Mouse (Mus musculus): ENCODE results near the gene Mptx1. TPM values are rescaled to one million over a fixed set of nuclear protein-coding genes. Genes with fewer than 3 reads are reported as not detected.

The Mptx1 gene
- not detected for polyA plus RNA-seq (2017; shearing (Covaris generic))

DNA sequence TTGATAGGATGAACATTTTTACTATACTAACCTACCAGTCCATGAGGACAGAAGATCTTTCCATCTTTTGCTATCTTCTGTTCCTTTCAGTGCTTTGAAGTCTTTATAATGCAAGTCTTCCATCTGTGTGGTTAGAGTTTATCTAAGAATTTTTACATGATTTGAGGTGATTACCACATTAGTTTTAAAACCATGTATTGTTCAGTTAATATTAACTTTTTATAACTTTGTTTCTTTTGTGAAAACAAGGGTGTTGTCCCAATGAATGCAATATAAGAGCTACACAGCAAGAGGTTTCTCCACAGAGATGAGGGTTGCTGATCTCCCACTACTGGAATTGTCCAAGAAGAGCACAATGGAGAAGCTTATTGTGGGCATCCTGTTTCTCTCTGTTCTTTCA is at the start of gene Mptx1:
TSS of gene Mptx1 (plus strand) at position 301 of the 400 bp plus-strand sequence.

DNA sequence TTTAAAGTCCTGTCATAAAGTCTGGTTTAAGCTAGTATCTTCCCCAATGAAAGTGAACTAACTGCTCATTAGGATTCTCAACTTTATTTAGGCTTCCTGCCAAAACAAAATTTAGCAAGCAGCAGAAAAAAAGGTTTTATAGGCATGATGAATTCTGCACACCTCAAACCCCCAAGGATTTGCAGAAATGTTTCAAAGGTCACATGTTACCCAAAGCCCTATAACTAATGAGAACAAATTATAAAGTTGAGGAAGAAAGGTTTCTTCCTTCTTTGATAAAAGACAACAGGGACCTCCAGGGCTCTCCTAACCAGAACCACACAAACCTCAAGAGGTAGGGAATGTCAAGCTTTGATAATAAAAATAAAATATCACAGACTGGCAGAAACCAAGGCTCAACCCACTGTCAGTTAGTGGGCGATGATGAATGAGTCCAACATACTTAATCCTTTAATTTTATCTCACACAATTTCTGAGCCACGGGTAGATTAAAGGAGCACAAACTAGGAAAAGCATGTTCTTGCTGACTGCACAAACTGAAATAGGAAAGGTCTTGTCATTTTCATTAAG is 34.6 kb downstream of the Mptx1 start, which contains the start of gene Olfr417:
TSS of gene Olfr417 (plus strand) at position 241 of the 570 bp plus-strand sequence.

Other genes starting within 250 kb of the Mptx1 start
- gene Olfr429, start 246.2 kb upstream of the Mptx1 start, polyA plus RNA-seq (2017; shearing (Covaris generic)) = not detected
- gene Olfr427, start 233.6 kb upstream of the Mptx1 start, polyA plus RNA-seq (2017; shearing (Covaris generic)) = not detected
- gene Olfr231, start 209.4 kb upstream of the Mptx1 start, polyA plus RNA-seq (2017; shearing (Covaris generic)) = not detected
- not detected for gene Olfr424, start 199.0 kb upstream of the Mptx1 start, polyA plus RNA-seq (2017; shearing (Covaris generic))
- not detected for gene Olfr420, start 174.9 kb upstream of the Mptx1 start, polyA plus RNA-seq (2017; shearing (Covaris generic))
- gene Spta1, start 157.7 kb upstream of the Mptx1 start, polyA plus RNA-seq (2017; shearing (Covaris generic)) = 0.22 TPM
- not detected for gene Olfr419, start 78.5 kb upstream of the Mptx1 start, polyA plus RNA-seq (2017; shearing (Covaris generic))
- gene Olfr417, start 34.6 kb downstream of the Mptx1 start, polyA plus RNA-seq (2017; shearing (Covaris generic)) = not detected
- gene Olfr248, start 60.5 kb downstream of the Mptx1 start, polyA plus RNA-seq (2017; shearing (Covaris generic)) = not detected
- not detected for gene Olfr414, start 93.5 kb downstream of the Mptx1 start, polyA plus RNA-seq (2017; shearing (Covaris generic))
- not detected for gene Olfr220, start 111.6 kb downstream of the Mptx1 start, polyA plus RNA-seq (2017; shearing (Covaris generic))
- gene Fmn2, start 171.3 kb downstream of the Mptx1 start, polyA plus RNA-seq (2017; shearing (Covaris generic)) = not detected